Mouse (Mus musculus): Measurements from ENCODE around the gene Rpl12.
"Not testable (repeated sequence)": the region's sequence is repeated elsewhere in the genome, so short reads cannot be mapped to it uniquely, and the experiment has no call there.

The Rpl12 gene

DNA sequence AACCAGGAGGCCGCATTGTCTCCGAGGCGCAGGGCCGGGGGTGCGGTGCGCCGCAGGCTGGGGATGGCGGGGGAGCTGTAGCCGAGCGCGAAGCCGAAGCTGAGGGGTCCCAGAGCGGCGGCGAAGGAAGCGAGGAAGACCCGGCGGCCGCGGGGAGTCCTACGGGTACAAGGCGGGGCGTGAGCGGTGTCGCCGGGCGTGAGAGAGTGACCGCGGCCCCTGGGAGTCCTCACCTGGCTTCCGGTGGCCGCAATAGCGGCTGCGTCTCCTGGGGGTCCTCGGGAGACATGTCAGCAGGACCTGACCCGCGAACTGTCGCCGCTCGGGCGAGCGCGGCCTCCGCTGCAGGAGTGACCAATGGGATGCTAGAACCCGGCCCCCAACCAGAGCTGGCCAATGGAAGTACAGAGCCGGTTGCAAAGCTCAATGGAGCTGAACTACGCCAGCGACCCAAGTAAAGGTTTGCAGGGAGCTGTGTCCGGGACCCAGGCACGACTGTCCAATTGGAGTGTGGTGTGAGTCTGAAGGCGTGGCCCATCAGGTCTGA, 20.4 kb downstream of the Rpl12 start, which contains the start of gene Slc2a8:
TSS of gene Slc2a8 (minus strand) at position 359 of the 547 bp plus-strand sequence.
- peak; percentile 92 for DNase-seq (ENCODE audit: extremely low spot score)

DNA sequence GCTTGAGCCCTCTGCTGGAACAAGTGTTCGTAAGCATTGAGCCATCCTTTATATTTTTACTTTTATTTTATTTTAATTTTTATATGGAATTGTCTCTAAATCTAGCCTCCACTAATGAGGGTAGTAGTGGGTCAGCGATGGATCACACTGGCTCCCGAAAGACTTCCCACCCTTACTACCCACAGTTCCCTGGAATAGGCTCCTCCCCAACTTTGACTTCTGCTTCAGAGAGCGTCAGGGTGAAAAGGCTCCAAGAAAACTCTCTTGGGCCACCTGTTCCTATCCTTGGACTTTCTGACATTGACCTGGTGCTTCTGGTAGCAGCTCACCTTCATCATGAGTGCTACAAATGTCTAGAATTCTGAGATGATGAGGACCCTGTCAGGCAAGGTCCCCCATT, 21.3 kb downstream of the Rpl12 start:
- DNase-seq (ENCODE audit: extremely low spot score) = peak; percentile 17

DNA sequence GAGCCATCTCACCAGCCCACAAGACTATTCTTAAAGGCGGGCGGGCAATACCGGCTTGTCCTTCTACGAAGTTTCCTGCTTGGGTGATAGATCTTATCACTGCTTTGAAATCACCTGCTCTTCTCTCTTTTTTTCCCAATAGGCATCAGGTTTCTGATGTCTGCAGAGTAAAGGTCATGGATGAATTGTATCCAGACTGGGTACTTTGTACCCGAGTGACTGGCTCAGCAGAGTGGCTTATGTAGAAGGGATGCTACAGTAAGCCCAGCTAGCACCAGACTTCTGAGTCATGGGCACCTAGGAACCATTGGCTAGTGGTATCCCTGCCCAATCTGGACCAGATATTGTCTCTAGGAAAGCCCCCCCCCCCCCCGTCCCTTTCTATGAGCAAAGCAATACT, 22.3 kb downstream of the Rpl12 start:
- no peak for DNase-seq (ENCODE audit: extremely low spot score)

DNA sequence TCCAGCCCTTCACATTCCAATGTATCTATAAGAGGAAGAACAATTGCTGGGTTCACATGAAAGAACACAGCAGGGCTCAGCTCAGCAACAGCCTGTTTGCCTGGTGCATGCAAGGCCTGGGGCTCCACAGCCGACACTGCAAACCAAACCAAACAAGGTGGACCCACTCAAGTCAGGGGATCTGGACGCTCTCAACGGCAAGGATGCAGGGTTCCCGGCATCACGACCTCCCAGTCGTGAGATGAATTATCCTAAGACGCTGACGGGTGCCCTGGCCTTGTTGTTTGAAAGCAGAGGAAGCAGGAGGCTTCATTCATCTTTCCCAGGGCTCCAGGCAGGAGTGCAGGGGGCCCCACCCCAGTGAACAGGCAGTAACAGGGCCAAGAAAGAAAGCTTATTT, 24.5 kb downstream of the Rpl12 start:
- DNase-seq (ENCODE audit: extremely low spot score) = no peak

DNA sequence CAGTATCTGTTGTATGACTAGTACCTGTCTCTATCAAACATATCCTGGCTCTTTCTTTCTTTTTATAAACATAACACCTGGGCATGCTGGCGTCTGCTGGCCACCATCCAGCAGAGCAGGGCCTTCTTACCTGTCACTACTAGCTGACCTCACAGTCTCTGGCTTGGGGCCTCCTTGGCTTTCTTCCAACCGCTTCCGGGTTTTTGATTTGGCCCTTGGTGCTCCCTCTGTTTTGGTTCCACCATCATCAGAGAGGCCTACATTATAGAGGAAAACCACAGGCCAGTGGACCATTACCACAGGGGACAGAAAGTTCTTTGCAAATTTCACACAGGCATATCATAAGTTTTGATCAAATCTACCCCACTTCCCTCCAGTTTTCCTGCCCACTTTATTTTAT, 28.0 kb downstream of the Rpl12 start:
- DNase-seq (ENCODE audit: extremely low spot score) = no peak

DNA sequence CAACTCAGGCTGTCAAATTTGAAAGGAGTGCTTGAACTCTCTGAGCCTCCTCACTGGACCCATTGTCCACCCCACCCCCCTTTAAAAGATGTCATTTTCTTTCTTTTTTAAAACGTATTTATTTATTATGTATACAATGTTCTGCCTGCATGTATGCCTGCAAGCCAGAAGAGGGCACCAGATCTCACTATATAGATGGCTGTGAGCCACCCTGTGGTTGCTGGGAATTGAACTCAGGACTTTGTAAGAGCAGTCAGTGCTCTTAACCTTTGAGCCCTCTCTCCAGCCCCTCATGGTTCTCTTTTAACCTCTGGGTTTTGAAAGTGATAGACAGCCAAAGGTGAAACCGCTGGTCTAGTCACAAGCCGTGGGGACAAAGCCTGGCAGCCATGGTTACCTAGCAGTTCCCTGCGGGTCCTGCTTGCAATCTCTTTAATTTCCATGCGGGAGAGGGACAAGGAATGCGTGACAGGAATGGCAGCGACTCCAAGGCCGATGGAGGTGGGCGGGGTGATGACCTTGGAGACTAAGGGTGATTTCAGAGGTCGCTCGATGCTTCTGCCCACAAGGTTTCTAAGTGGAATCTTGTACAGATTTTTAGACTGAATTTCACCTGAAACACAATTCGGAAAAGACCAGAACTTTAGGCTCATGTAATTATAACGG, 28.9 kb downstream of the Rpl12 start:
- no peak for DNase-seq (ENCODE audit: extremely low spot score)

DNA sequence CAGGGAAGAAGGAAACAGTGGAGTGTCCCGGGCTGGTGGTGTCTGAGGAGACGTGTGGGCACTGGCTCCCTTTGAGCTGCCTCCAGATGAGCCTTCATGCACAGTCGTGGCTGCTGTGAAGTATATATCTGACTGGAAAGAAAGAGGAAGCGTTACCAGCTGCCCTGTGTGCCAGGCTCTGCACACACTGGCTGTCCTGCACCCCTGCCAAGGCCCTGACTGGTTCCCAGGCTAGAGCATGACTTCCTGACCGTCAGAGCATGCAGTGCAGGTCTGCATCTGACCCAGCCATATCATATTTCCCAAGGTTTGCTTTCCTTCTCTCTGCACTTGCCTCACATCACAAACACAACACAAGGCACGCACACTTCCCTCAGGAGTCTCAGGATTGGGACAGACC, 30.8 kb downstream of the Rpl12 start:
- DNase-seq (ENCODE audit: extremely low spot score) = no peak

DNA sequence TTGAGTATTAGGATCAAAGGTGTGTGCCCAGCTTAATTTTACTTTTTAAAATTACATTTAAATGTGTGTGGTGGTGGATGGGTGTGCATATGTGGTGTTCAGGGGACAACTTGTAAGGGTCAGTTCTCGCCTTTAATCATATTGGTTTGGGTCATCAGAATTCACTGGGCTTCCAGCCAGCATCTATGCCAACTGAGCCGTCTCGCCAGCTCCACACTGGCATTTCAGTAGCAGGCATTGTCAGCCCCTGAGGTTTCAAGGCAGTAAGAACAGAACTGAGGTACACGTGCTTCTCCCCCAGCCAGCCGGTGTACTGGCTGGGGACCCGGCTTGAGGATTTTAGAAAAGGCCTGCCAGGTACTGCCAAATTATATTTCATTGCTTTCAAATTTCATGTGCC, 35.7 kb downstream of the Rpl12 start:
- no peak for DNase-seq (ENCODE audit: extremely low spot score)

DNA sequence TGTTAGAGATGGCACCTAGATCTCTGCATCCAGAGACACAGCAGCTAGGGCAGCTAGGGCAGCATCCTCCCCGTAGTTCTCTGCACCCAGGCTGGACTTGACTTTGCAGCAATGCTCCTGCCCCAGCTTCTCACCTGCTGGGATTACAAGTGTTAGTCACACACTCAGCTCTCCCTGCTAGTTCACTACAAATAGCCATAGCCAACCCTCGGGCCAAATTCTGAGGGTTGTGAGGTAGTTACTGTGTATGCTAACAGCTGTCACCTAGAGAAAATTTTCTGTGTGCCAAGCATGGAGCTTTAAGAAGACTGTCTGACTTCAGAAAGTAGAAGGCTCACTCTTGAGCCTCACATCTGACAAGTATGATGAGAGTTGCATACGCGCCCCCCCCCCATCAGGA, 36.4 kb downstream of the Rpl12 start:
- DNase-seq (ENCODE audit: extremely low spot score) = no peak

DNA sequence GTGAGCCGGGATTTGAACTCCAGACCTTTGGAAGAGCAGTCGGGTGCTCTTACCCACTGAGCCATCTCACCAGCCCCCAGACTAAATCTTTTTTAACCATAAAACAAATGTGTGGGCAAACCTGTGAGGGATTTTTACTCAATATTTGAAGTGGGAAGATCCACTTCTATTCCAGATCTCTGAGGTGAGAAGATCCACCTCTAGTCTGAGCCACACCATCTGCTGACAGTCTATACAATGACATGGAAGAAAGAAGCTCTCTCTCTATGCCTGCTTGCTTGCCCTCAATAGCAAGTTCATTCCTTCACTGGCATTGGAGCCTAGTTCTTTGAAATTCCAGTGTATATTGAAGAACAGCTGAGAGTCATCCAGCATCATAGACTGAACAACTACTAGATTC, 38.4 kb downstream of the Rpl12 start:
- no peak for DNase-seq (ENCODE audit: extremely low spot score)

DNA sequence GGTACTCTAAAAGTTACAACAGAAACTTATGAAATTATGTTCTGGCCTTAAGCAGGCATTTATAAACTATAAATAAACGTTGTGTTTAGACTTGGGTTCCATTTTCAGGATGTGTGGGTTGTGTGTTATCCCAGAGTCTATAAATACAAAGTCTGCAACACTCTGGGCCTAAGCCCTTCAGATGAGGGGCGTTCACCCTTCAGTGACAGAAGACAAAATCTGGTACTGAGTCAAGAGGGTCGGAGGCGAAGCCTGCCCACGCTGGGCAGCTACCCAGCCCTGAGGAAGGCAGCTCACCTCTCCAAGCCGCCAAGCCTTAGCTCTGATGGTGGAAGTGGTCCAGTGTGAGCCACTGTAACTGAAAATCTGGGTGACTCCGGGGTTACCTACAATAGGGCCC, 40.8 kb downstream of the Rpl12 start:
- no peak for DNase-seq (ENCODE audit: extremely low spot score)

DNA sequence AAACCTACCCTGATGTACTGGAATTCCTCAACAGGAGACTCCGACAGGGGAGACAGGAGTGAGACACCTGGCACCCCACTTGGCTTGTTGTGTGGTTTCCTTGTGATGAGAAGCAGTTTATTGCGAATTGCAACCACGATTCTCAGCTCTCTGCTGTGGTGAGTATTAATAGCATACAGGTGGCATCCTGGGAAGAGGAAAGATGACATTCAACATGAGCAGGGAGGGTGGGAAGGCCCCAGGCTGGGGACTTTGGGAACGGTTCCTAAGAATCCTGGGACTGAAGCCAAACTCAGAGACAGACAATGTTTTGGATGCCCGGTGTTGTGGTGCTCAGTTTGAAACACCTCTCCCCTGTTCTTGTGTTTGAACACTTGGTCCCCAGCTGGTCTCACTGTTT, 43.7 kb downstream of the Rpl12 start:
- DNase-seq (ENCODE audit: extremely low spot score) = no peak

DNA sequence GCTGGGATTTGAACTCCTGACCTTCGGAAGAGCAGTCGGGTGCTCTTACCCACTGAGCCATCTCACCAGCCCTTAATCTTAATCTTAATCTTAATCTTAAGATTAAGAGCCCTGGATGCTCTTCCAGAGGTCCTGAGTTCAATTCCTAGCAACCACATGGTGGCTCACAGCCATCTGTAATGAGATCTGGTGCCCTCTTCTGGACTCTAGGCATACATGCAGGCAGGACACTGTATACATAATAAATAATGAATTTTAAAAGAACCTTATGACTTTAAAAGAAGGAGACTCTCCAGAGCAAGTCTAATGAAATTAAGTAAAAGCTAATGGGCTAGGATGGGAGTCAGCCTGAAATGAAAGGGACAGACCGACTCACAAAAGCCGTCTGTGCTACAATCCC, 47.7 kb downstream of the Rpl12 start:
- DNase-seq (ENCODE audit: extremely low spot score) = not testable (repeated sequence)

DNA sequence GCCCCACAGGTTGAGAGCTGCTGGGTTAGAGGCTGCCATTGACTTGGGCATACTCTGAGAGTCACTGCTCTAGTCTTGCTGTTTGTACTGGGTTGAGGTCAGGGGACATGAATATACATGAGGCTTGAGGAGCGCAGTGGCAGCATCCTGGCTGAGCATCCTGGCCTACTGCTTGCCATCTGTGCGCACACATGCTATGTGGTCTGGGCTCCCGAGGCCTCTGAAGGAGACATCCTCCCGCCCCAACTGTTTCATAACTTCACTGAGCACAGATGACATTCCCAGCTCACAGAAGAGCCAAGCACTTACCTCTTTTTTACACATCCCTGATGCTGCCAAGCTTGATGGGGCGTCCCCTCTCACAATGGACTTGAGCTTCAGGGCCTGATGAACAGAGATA, 53.5 kb downstream of the Rpl12 start:
- no peak for DNase-seq (ENCODE audit: extremely low spot score)
